Mouse (Mus musculus) kidney, adult 11 months (tissue): Measurements from ENCODE around the gene Pla2g4c.

ENCODE experiments used
- DNase-seq: peaks from one replicate; pipeline ENCODE4 v3.0.0; 2022

The Pla2g4c gene

DNA sequence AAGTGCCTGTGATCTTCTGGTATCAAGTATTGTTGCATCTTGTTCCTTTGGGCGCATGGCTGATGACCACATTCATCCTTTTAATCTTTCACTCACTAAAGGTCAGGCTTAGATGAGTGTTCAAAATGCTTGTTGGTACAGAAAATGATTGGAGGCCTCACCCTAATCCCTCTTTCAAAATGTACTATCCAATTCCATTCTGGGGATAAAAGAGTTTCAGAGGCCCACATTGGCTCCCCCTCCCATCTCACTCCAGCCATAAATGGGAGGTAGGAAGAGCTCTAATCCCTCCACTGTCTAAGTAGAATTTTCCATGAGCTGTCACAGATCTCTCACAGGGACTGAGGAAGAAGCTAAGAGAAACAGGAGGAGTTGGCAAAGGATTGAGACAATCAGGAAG, 73.4 kb downstream of the Pla2g4c start, which contains the start of gene Cabp5:
Gene Cabp5, plus strand, starts transcription at position 301 of the 400 bp plus-strand sequence.
- DNase-seq, result no peak
